Mouse (Mus musculus): Measurements from ENCODE around the gene Sfxn5. TPM values are rescaled to one million over a fixed set of nuclear protein-coding genes. Genes with fewer than 3 reads are reported as not detected.

Sfxn5 gene
- total RNA-seq, 2 experiments from 2014 or later, result 0.31 to 1.3 TPM

DNA sequence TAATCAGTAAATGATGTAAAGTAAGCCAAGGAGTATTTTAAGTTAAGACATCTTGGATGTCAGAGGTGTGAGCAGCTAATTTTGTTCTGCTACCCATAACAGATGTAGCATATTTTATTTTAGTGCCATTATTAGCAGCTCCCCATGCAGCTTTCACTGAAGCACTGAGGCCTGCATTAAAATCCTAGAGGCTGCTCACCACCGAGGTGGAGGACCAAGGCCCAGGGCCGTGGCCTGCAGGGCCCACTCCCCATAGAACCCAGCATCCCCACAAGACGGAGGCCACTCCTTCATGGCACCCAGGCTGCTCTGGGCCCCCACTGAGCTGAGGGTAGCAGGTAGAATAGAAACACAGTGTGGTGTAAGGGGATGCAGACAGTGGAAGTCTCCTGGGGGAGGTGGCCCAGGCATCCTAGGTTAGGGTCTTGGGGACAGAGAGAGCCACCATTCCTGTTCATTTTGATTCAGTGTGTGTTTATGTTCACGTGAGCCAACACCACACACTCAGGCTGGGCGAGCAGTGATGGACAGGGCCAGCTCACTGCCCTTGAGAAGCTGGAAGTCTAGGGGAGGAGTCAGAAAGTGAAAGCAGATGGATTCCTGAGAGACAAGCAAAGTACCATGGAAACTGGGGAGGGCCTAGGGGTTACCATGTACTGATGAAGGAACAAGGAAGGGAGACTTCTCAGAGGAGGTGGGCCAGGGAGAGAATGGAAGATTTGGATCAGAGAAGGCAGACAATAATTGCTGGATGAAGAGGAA is 114.4 kb downstream of the Sfxn5 start:
- no peak for ATAC-seq (replicated peaks; ENCODE audit: low FRiP score, low TSS enrichment, poor library complexity, severe bottlenecking)

DNA sequence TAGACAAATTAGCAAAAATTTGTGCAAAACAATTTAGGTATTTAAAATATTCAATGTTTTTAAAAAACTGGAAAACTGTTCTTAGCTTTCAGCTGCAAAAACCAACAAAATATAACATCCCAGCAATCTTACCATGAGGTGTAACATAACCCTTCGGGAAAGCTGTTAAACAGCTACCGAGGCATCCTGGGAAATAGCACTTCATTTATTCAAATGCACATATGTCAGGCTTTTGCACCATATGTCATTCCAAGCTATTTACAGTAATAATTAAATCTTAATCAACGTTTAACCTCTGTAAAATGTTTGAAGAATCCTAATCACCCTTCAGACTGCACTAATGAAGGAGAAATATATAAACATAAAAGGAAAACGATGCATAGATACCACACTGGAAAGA is 115.0 kb downstream of the Sfxn5 start:
- no peak for ATAC-seq (replicated peaks; ENCODE audit: low FRiP score, low TSS enrichment, poor library complexity, severe bottlenecking)

DNA sequence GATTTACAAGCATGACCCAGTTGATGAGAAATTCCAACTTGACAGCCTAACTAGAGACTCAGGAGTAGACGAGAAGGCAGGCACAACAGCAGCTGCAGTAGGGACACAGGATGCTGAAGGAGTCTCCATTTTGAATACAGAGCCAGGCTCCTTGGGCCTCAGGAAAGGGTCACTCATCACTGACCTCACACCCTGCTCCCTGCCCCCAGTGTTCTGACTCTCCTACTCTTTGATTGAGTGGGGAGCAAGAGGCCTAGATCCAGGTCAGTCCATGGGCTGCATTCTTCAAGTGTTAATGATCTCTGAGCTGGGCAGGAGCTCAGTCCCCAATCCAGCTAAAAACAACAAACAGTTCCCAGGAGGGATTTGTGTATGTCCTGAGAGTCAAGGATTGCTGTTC is 122.5 kb downstream of the Sfxn5 start:
- ATAC-seq (replicated peaks; ENCODE audit: low FRiP score, low TSS enrichment, poor library complexity, severe bottlenecking), result no peak

DNA sequence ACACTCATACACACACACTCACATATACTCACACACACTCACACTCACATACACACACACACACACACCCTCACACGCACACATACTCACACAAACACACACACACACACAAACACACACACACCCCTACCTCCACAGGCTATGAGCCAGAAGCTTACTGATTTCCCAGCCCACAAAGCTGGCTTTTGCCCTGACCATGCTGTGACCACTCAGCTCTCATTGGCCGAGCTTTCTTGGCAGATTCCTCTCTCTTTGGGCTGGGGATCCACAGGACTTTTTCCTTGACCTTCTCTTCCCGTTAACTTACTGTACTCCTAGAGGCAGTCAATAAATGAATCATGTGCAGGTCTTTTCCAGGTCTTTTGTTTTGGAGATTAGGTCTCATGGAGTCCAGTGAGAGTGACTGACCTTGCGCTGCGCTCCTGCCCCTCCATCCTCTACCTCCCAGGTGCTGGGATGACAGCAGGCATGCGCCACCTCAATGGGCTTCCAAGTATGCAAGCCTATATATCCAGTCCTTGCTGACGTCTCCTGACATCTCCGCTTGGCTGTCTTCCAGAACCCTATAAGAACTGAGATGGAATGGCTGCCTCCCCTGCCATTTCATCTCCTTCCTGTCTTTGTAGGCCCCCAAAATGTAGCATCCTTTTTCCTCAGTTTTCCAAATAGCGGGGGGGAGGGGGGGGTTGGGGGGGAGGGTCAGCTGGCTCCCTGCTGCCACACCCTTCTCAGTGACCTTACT is 123.8 kb downstream of the Sfxn5 start:
- no peak for ATAC-seq (replicated peaks; ENCODE audit: low FRiP score, low TSS enrichment, poor library complexity, severe bottlenecking)

DNA sequence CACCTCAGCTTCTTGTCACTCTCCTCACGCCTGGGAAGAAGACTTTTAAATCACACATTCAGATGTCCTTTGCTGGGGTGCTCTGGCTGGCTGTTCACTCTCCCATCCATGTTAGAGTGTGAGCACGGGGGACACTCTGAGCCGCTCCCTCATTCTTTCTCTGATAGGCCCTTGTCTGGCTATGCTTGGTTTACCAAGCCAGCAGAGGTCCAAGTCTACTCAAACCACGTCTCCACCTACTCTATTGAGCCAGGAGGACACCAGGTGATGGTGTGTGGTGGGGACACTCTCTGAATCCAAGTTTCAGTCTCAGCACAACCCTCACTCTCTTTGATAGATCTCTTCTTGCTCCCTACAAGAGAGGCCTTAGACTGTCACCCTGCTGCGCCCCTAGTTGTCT is 125.9 kb downstream of the Sfxn5 start:
- ATAC-seq (replicated peaks; ENCODE audit: low FRiP score, low TSS enrichment, poor library complexity, severe bottlenecking), result no peak

DNA sequence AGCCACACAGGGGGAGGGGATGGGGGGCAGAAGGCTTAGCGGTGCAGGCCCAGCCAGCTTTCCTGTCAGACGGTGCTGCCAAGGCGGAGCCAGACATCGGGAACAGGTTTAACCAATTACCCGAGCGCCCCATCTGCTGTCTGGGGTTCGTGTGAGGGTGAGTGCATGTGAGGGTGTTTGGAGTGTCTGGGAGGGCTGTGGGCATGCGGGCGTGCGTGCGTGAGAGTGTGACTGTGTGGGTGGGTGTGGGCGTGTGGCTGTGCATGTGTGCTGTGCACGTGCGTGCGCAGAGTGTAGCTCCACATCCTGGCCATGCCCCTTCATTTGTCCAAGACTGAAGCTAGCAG is 126.3 kb downstream of the Sfxn5 start:
- no peak for ATAC-seq (replicated peaks; ENCODE audit: low FRiP score, low TSS enrichment, poor library complexity, severe bottlenecking)

DNA sequence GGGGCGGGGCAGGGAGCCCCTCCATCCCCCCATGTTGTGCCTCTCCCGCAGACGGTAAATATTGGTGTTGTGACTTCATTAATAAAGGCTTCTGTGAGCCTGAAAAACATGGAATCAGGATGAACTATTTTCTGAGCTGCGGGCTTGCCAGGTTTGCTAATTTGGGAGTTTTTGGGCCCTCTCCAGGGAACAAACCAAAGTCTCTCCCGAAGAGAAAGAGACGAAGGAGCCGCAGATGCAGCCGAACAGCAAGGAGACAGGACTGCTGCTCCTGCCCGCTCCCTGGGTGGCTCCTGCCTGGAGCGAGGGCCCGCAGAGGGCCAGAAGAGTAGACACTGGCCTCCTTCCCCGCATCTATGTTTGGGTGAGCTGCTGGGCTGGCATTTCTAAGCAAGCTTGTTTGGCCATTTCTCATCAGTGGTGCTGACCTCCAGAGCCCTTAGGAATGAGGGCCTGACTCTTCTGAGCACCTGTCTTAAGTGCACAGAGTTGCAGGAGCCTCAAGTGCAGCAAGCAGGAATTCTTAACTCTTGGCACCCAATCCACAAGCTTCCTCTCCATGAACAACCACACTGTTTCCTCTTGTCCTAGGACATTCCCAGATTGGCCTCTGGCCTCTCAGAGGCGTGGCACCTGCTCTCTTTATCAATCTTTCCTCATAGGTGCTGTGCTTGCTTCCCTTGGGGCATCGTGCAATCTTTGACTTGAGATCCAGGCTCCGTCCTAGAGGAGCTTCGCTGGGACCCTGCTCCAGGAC is 126.9 kb downstream of the Sfxn5 start:
- ATAC-seq (replicated peaks; ENCODE audit: low FRiP score, low TSS enrichment, poor library complexity, severe bottlenecking), result no peak

DNA sequence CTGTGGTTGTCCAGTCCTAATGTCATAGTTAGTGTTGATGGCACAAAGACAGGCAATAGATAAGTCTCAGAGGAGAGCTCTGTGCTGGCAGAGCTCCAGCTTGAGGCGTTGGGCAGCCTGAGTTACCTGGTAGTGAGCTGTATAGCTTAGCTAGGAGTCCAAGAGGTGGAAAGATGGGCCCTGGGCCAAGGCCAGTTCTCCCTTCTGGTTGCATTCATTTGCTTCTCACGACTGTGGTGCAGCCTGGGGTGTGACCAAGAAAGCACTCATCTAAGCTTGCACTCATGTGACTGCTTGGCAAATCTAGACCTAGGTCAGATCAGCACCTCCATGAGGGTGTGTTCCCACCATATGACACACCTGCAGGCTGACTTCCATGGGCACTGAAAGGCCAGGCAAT is 135.3 kb downstream of the Sfxn5 start:
- ATAC-seq (replicated peaks; ENCODE audit: low FRiP score, low TSS enrichment, poor library complexity, severe bottlenecking), result no peak

DNA sequence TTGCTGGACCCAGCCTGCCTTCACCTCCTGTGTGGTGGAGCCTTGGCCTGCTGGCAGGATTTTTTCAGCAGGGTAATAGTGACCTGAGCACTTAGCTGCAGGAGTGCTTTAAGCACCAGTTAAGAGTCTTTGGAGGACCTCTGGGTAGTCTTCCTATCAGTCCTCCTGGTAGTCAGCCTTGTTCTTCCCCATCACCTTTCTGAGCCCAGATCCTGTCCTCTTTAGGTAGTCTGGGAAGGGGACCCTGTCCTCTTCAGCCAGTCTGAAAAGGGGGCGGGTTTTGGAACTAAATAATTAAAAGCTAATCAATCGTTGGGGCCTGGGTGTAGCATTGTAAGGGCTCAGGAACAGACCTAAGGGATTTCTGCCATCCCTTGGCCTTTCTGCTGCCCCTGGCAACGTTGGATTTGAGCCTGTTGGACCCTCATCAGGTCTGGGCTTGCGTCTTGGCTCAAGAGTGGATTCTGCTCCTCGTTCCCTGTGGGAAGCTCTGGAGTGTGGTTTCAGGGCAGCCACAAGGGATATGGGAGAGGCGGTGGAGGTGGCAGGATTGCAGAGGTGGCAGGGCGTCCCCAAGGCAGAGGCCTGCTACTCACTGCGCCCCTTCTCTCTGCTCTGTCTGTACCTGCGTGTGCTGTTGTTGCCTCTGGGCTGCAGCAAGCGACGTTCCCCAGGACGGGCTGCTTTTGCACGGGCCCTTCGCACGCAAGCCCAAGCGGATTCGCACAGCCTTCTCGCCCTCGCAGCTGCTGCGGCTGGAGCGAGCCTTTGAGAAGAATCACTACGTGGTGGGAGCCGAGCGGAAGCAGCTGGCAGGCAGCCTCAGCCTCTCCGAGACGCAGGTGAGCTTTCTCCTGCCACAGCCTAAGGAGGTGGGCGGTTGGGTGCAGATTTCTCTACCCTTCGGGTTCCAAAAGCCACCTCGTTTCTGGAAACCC is 139.6 kb downstream of the Sfxn5 start:
- ATAC-seq (replicated peaks; ENCODE audit: low FRiP score, low TSS enrichment, poor library complexity, severe bottlenecking), result no peak

DNA sequence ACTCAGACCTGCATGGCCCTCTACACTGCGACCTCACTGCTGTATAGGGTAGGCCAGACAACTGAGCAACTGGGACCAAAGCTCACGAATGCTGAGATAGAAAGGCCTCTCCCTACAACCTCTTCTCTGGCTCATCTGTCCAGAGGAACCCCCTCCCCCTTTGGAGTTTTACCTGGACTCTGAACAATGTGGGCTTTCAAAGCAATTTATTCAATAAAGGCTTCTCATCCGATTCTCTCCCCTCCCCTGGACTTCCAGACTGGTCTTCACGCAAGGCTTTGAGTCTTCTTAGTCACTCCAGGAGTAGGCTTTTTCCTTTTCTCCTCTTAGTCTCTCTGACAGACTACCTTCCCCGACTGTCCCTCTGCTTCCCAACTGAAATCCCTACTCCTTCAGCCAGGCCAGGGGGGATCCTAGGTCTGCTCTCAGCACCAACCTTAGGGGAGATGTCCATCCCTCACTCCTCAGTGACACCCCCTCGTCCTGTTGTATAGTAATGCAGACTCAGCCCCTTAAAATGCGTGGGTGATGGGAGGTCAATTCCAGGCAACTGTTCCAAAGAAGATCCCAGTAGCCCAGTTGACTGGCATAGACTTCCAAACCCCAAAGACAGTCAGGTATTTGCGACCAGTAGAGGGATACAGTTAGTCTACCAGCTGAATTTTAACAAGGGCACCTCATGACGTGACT is 141.3 kb downstream of the Sfxn5 start:
- ATAC-seq (replicated peaks; ENCODE audit: low FRiP score, low TSS enrichment, poor library complexity, severe bottlenecking), result no peak

DNA sequence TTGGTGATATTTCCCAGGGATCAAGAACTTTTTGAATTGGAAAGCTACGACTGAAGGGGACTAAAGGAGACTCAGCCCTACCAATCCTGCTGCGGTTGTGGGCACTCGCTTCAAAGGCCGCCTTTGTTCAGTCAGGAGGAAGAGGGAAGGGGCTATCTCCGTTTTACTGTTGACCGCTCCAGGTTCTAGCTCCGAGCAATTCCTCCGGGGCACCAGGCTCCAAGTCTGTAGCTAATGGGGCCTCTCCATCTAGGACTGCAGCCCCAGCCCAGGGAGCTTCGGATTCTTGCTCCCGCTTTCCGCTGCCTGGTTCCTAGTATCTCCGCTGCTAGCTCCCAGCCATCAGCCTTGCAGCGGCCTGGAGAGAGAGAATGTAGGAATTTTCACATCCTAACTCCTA is 142.6 kb downstream of the Sfxn5 start:
- ATAC-seq (replicated peaks; ENCODE audit: low FRiP score, low TSS enrichment, poor library complexity, severe bottlenecking), result no peak

DNA sequence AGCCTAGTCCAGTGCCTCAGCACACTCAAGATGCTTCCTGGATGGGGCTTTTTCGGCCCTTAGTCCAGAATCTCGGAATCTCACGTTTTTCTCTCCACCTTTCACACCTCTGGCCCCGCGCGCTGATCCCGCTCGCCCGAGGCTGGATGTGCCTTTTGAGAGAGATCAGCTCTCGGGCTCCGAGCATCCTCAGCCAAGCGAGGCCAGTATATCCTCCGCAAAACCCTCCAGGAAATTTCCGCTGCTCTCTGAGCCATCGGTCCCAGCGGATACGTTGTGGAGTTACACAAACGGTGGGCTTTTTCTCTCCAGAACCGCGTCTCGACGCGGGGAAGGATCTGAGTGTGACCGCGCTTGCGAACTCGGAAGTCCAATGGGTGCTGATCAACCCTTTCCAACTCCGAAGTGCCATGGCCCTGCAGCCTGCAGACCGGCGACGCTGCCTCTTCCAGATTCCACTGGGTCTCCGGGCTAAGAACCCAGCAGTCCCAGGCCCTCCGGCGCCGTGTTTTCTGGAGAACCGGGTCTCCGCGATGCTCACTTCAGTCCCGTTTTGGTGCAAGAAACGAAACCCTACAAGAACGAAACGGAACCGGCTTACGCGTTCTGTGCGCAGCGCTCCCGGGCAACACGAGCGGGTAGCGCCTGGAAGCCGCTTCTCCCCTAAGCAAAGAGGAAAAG is 143.2 kb downstream of the Sfxn5 start:
- no peak for ATAC-seq (replicated peaks; ENCODE audit: low FRiP score, low TSS enrichment, poor library complexity, severe bottlenecking)

DNA sequence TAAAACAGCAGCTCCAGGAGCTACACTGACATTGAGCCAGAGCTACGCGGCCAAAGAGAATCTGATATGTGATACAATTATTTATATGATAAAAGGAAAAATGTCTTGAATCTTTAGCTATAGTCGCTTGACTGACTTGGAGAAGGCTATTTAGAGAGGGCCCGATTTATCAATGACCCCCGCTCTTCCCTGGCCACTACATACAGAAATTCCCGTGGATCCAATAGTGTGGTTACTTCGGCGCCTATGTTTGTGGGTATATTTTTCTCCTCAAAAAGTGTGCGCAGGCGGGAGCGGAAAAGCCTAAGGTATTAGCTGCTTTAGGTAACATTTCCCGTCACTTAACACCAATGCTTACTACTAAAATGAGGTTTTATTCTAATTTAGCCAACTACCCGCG is 143.9 kb downstream of the Sfxn5 start:
- ATAC-seq (replicated peaks; ENCODE audit: low FRiP score, low TSS enrichment, poor library complexity, severe bottlenecking), result no peak

DNA sequence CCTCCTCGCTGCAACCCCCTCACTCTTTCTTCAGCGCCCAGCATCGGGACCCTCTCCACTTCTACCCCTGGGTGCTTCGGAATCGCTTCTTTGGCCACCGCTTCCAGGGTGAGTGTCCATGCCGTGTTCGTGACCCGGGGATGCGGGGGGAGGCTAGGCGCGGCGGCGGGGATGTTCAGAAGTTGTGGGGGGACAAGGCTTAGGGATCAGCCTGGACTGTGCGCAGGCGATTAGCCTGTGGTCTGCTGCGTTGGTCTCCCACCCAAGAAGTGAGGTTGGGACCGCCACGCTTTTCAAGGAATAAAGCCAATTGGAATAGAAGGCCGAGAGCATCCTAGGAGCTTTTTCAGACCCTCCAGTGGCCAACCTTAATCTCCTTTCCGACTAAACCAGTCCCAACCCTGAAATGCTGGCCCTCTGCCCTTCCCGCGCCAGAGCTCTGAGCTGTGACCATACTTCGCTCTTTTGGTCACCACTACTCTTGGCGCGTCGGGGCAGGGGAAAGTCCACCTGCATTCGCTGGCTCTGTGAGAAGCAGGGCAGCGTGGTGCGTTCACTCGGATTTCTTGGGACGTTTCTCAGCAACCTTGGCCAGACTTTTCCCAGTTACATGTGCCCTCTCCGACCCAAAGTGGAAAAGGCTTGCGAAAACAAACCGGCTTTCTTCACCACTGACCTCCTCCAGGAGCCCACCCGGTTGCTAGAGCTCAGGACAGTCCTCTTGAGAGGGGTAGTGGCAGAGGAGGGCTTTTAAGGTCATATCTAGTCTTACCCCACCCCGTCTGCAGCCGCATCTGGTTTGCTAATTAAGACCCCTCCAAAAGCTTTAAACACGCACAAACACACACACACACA is 144.7 kb downstream of the Sfxn5 start:
- ATAC-seq (replicated peaks; ENCODE audit: low FRiP score, low TSS enrichment, poor library complexity, severe bottlenecking), result no peak

DNA sequence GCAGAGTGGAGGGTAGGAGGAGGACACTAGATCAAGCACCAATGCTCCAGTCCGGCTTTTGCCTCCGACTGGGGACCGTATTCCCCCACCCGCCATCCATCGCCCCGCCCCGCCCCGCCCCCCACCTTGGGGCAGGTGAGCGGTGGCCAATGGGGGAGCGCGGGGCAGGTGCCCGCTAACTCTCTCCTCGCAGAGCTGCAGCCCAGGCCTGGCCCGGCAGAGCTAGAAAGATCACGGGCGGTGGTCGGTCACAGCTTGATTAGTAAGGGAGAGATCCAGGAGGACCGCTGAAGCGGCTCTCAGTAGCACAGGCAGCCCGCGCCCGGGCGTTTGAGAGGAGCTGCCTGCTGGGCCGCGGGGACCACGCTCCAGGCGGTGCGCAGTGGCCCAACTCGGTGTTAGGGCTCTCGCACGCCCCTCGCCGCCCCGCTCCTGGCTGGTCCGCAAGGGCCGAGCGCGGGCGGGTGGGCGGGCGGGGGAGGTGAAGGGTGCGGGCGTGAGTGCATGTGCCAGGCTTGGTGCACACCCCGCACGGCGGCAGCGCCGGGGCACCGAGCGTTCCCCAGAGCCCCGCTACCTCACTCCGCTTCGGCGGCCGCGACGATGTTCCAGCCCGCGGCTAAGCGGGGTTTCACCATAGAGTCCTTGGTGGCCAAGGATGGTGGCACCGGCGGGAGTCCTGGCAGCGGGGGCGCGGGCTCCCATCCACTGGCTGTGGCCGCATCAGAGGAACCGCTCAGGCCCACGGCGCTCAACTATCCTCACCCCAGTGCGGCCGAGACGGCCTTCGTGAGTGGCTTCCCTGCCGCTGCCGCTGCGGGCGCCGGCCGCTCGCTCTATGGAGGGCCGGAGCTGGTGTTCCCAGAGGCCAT is 145.6 kb downstream of the Sfxn5 start, which contains the start of gene Emx1:
Emx1 (plus strand) TSS at position 99 of the 872 bp plus-strand sequence.
- ATAC-seq (replicated peaks; ENCODE audit: low FRiP score, low TSS enrichment, poor library complexity, severe bottlenecking), result no peak

DNA sequence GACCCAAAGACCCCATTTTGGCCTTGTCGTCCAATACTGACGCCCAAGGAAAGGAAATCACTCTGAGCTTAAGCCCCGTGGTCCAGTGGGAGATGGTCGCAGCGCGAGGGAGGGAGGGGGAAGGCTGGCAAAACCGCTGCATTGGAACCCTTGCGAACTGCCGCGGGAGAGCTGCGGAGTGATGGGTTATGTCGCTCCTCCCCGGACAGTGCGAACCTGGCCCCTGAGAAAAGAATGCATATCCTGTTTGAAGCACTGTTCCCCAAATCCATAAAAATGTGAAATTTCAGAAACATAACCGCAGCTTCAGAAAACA is 146.5 kb downstream of the Sfxn5 start:
- no peak for ATAC-seq (replicated peaks; ENCODE audit: low FRiP score, low TSS enrichment, poor library complexity, severe bottlenecking)

Data from megakaryocyte-erythroid progenitor cell, adult 5-6 weeks (primary cell).